Mouse (Mus musculus): ENCODE data around the gene Tas2r118.

The Tas2r118 gene

GRCm38 (mm10) chr6:23969960-23970359 lies at the start of gene Tas2r118:
Tas2r118 (minus strand) TSS chr6:23970060.
- DNase-seq (ENCODE audit: low read depth, low spot score) = no peak

GRCm38 (mm10) chr6:24018320-24018719 lies 48.5 kb upstream of the Tas2r118 start:
- no peak for DNase-seq (ENCODE audit: low read depth, low spot score)

GRCm38 (mm10) chr6:23993276-23993675 lies 23.4 kb upstream of the Tas2r118 start:
- no peak for DNase-seq (ENCODE audit: low read depth, low spot score)

GRCm38 (mm10) chr6:23990687-23991387 lies 21.0 kb upstream of the Tas2r118 start:
- no peak for DNase-seq (ENCODE audit: low read depth, low spot score)

GRCm38 (mm10) chr6:23986293-23986692 lies 16.4 kb upstream of the Tas2r118 start:
- no peak for DNase-seq (ENCODE audit: low read depth, low spot score)

- no peak for DNase-seq (ENCODE audit: low read depth, low spot score)
These were observed 2.9 kb downstream of the Tas2r118 start for GRCm38 (mm10) chr6:23966980-23967379.

- DNase-seq (ENCODE audit: low read depth, low spot score) = no peak
These were observed 3.9 kb downstream of the Tas2r118 start for GRCm38 (mm10) chr6:23965925-23966324.

- DNase-seq (ENCODE audit: low read depth, low spot score) = no peak
These were observed 6.1 kb downstream of the Tas2r118 start for GRCm38 (mm10) chr6:23963741-23964140.

GRCm38 (mm10) chr6:23940776-23941175 lies 29.1 kb downstream of the Tas2r118 start:
- DNase-seq (ENCODE audit: low read depth, low spot score) = no peak

GRCm38 (mm10) chr6:23938575-23939488 lies 31.0 kb downstream of the Tas2r118 start:
- DNase-seq (ENCODE audit: low read depth, low spot score) = no peak

- no peak for DNase-seq (ENCODE audit: low read depth, low spot score)
These were observed 33.4 kb downstream of the Tas2r118 start for GRCm38 (mm10) chr6:23936414-23936813.

- DNase-seq (ENCODE audit: low read depth, low spot score) = no peak
These were observed 46.1 kb downstream of the Tas2r118 start for GRCm38 (mm10) chr6:23923806-23924205.
